Mouse (Mus musculus) embryonic fibroblast, embryonic 13.5 days (primary cell): ENCODE data around the gene Brat1.

Source experiments
- CTCF ChIP-seq: IDR thresholded peaks from 2 replicates; pipeline ENCODE4 v1.5.1; 2011; ENCODE audit warnings: mild to moderate bottlenecking, control low read depth, low read length, moderate library complexity, borderline replicate concordance; ENCODE audit not compliant: insufficient read depth
- POLR2A ChIP-seq: IDR thresholded peaks from 2 replicates; pipeline ENCODE4 v1.6.1; 2011; ENCODE audit warnings: low read depth, mild to moderate bottlenecking, control low read depth, low read length, moderate library complexity

DNA sequence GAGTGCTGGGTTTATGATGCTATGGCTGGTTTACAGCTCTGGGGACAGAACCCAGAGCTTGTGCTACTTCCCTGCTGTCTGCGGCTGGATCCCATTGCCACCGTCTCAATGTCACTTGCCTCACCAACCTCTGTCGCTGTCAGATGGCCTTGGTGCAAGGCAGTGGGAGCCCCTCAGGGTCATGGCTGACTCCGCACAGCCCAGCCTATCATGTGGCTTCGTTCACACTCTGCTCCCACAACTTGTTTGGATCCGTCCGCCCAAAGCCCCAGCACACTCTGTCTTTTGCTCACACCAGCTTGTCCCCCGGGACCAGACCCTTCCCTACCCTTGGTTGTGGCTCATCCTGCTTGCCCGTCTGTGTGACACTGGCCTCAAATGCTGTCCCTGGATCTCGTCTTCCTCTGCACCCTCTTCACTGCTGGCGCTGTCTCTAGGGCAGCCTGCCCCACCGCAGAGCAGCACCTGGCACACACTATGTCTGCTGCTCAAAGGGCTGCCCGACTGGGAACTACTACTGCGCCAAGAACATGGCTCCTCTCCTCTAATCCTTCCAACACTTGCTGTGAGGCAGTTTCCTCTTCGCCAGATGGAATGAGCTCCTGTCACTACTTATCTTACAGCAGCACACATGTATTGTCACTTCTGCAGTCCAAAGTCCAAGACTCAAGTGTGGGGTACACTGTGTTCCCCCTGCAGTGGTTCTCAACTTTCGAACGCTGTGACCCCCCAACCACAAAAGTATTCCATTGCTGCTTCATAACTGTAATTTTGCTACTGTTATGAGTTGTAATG lies 22.3 kb downstream of the Brat1 start:
- TF ChIP-seq CTCF (no peak), POLR2A (no peak)
